Mouse (Mus musculus) brain, embryonic 14.5 days (tissue): ENCODE measurements around the gene Ppp1r17. TPM values are rescaled to one million over a fixed set of nuclear protein-coding genes. Genes with fewer than 3 reads are reported as not detected.

Source experiments
- DNase-seq: peaks from one replicate; pipeline ENCODE4 v3.0.0-alpha.2; 2011; ENCODE audit warnings: low read depth
- CTCF ChIP-seq: fragments of 200-500 bp; IDR thresholded peaks from 2 replicates; pipeline ENCODE4 v1.5.1; 2012; ENCODE audit warnings: inconsistent platforms, mild to moderate bottlenecking, moderate library complexity, borderline replicate concordance; ENCODE audit not compliant: insufficient read depth, insufficient read length; ENCODE audit errors: extremely low read depth
- POLR2A ChIP-seq: fragments of 200-500 bp; IDR thresholded peaks from 2 replicates; pipeline ENCODE4 v1.6.1; 2012; ENCODE audit warnings: mild to moderate bottlenecking, inconsistent platforms, borderline replicate concordance; ENCODE audit not compliant: poor library complexity, insufficient read depth, insufficient read length, severe bottlenecking; ENCODE audit errors: extremely low read depth
- polyA plus RNA-seq: library from polyadenylated mRNA; depleted of rRNA; stranded (reverse); fragments of >200 nt; gene quantifications from 2 replicates; pipeline ENCODE4 v1.2.3, GENCODE M21; 2012; rRNA removed

Gene Ppp1r17
- polyA plus RNA-seq: 2.7 and 3.1 TPM in 2 replicates

DNA sequence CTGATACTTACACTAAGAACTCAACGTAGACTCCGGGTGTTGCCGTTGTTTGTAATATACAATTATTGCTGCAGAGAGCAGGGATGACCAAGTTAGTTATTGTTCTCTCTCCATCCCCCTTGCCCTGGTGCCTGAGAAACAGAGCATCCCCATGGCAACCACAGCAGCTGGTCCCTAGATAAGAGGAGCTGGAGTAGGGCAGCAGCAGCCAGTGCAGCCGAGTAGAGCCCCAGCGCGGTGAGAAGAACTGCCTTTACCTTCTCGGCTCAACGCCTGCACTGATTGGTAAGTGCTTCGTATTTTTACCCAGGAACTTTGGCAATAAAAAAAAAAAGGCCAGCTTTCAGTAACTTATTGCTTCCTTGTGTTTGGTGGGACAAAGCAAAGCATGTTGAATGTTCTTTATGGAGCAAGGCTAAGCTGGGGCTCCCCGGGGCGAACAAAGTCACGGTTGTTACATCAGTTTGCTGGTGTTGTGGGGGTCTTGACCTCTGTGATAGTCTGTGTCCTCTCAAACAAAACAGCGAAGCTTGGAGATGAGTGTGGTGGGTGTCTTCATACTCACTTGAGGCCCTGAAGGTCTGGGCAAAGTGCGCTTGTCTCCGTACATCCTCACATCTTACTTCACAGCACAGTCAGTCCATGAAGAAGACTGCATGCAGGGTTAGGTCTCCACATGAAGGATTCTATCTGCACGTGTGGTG, at the start of gene Ppp1r17:
Ppp1r17 (plus strand) TSS at position 207 of the 704 bp plus-strand sequence.
- DNase-seq: peak; percentile 86
- no peak for TF ChIP-seq POLR2A
- no peak for TF ChIP-seq CTCF

GRCm38 (mm10) chr6:55972998-55973397, 44.3 kb upstream of the Ppp1r17 start:
- peak; percentile 89 for DNase-seq
- TF ChIP-seq POLR2A (no peak), CTCF (peak; percentile 47; the same call in 1 of the 2 replicates)

GRCm38 (mm10) chr6:55979766-55980165, 37.5 kb upstream of the Ppp1r17 start:
- TF ChIP-seq CTCF: no peak
- TF ChIP-seq POLR2A: no peak
- DNase-seq: no peak

DNA sequence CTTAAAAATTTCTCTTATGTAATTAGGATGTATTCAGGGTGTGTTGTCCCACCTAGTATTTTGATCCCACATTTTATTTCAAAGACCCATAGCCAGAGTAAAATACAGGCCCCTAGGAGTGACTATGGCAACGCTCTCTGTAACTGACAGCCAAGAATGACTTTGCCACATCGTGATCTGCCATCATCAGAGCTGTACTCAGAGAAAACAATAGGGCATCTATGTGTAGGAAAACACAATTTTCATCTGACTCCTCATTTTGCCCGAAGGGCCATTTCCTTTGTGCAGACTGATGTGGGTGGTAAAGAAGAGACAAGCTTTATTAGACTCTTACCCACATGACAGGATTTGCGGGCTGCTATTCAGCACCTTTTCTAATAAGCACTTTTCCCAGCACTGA, 8.6 kb upstream of the Ppp1r17 start:
- DNase-seq: no peak
- TF ChIP-seq POLR2A: no peak
- no peak for TF ChIP-seq CTCF

GRCm38 (mm10) chr6:56012384-56012783, 4.9 kb upstream of the Ppp1r17 start:
- TF ChIP-seq CTCF (no peak), POLR2A (no peak)
- peak; percentile 71 for DNase-seq

GRCm38 (mm10) chr6:56019632-56020031, 2.3 kb downstream of the Ppp1r17 start:
- no peak for DNase-seq
- TF ChIP-seq POLR2A (no peak), CTCF (no peak)

GRCm38 (mm10) chr6:56025533-56025932, 8.2 kb downstream of the Ppp1r17 start:
- DNase-seq: no peak
- TF ChIP-seq POLR2A: no peak
- TF ChIP-seq CTCF: peak; percentile 41; the same call in 1 of the 2 replicates

- TF ChIP-seq POLR2A (no peak), CTCF (no peak)
- DNase-seq: peak; percentile 94
These were observed 10.0 kb downstream of the Ppp1r17 start for GRCm38 (mm10) chr6:56027318-56027717.

DNA sequence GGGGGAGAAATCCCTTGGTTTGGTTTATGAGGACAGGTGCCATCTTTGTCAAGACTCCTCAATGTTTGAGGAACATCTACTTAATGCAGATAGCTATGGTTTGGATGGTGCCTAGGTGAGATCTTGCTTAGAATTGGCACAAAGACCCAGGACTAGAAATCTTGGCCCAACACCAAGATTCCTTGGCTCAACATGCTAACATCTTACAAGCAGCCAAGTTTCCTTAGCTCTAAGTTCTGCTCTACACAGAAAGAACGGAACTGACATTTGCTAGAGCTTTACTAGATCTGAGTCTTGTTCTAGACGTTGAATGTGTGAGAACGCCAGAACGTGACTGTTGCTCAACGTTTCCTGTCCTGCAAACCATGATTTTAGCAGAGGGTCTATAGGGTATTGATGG, 10.7 kb downstream of the Ppp1r17 start:
- DNase-seq: peak; percentile 80
- TF ChIP-seq POLR2A (no peak), CTCF (no peak)

DNA sequence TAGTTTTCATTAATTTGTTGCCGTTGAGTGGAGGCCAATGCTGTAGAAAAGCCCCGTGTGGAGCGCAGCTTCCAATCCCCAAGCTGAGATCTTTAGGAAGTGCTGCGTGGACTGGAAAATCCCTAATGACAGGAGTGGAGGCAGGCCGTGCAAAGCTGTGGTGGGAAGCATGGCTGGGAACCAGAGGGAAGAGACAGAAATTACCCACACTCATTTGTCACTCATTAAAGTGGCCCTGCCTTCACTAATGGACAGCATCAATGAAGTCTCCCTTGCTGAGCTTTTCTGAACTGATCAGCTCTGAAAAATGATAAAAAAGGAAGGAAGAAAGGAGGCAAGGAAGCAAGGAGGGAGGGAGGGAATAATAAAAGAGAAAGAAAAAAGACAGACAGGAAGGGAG, 12.7 kb downstream of the Ppp1r17 start:
- TF ChIP-seq CTCF (no peak), POLR2A (no peak)
- DNase-seq: peak; percentile 64

DNA sequence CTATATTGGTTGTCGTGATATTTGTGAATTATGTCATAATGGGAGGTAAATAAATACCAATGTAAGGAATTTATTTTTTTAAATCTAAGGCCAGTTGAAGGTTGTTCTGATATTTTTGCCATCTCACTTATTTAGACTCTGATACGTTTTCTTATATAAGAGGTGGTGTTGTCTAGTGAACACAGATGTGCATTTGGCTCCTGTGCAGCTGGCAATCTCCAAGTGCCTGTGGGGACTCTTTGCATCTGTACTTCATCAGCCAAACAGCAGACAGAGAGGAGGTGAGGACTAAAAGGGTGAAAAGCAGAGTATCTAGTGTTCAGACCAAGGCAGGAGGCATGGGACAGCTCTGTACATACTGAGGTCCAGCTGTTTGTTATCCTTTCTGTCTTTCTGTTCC, 14.9 kb downstream of the Ppp1r17 start:
- TF ChIP-seq CTCF: no peak
- TF ChIP-seq POLR2A: no peak
- no peak for DNase-seq

DNA sequence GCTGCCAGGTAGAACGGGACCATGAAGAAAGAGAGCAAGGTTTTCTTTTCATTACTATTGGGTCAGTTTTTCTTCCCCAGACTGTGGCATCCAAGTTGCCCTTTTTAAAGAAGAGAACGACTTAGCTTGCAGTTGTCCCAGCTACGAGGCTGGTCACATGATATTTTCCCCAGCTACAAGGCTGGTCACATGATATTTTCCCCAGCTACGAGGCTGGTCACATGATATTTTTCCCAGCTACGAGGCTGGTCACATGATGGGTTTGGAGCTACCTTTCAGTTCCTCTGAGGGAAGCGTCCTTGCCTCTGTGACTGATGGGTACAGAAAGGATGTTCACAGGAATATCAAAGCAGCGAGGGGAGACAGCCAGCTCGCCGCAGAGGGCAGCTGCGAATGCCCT, 17.8 kb downstream of the Ppp1r17 start:
- no peak for DNase-seq
- TF ChIP-seq POLR2A: no peak

GRCm38 (mm10) chr6:56039476-56040055, 22.3 kb downstream of the Ppp1r17 start:
- no peak for DNase-seq
- TF ChIP-seq POLR2A: no peak
- TF ChIP-seq CTCF: no peak

GRCm38 (mm10) chr6:56044270-56044669, 27.0 kb downstream of the Ppp1r17 start:
- no peak for TF ChIP-seq CTCF
- DNase-seq: peak; percentile 63

GRCm38 (mm10) chr6:56044716-56045115, 27.4 kb downstream of the Ppp1r17 start:
- no peak for TF ChIP-seq CTCF
- no peak for TF ChIP-seq POLR2A
- peak; percentile 58 for DNase-seq

DNA sequence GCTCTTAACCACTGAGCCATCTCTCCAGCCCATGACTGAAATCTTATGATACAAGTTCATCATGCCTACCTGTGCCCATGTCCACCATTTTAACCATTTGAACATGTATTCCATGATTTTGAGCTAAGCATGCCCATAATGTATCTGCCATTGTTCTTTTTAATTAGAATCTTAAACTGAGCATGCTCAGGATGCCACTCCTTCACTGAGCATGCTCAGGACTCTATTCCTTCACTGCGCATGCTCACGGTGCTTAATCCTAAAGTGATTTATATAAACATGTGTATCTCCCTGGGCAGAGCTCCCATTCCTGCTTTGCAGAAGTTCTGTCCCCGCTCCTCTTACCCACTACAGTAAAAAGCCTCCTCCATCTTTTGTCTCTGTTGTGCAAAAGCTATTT, 31.3 kb downstream of the Ppp1r17 start:
- peak; percentile 7 for DNase-seq
- TF ChIP-seq CTCF (no peak), POLR2A (no peak)
